ENCODE assay signal across 12 mouse cellular contexts in genomic region chr4:15435111-15435899, GRCm38 (mm10).
A peak's percentile ranks its signal among the peaks of the same experiment; 100 is the strongest.
DNase-seq lines count a peak whose midpoint lies in the region; ATAC-seq lines count a peak whose summit lies in the region.
"Had no signal": no experiment of that assay in that cellular context is flagged by ENCODE, and none has a peak within 500 bp of the region (broad histone marks: within the 10 kb centered on the region; RNA-seq: fewer than 3 reads in every experiment).

No protein-coding gene starts in this region.

- H3K27ac ChIP-seq in hindbrain, embryonic 12.5 days, result no peak overlapping the region
- H3K27ac ChIP-seq in neural tube, embryonic 12.5 days, result no peak overlapping the region

- no peak overlapping the region for H3K4me2 ChIP-seq in hindbrain, embryonic 12.5 days (replicated peaks)
- H3K4me2 ChIP-seq in neural tube, embryonic 12.5 days (replicated peaks), result no peak overlapping the region

- H3K4me3 ChIP-seq in hindbrain, embryonic 12.5 days, result no peak overlapping the region
- H3K4me3 ChIP-seq in neural tube, embryonic 12.5 days, result no peak overlapping the region

- ATAC-seq in hindbrain, embryonic 12.5 days (ENCODE audit: low FRiP score), result peak; percentile 87
- ATAC-seq in neural tube, embryonic 12.5 days (ENCODE audit: low FRiP score, low read depth), result peak; percentile 79

- 38% methylated on average over 5 of the region's 5 CpGs for WGBS in hindbrain, embryonic 12.5 days
- WGBS in neural tube, embryonic 12.5 days, result 35% methylated on average over 5 of the region's 5 CpGs

- H3K9ac ChIP-seq in hindbrain, embryonic 12.5 days, result no peak overlapping the region
- no peak overlapping the region for H3K9ac ChIP-seq in neural tube, embryonic 12.5 days

- no peaks in the 10 kb centered on the region for H3K36me3 ChIP-seq in hindbrain, embryonic 12.5 days
- H3K36me3 ChIP-seq in neural tube, embryonic 12.5 days, result no peaks in the 10 kb centered on the region
- H3K36me3 ChIP-seq: G1E had no signal

- no peaks in the 10 kb centered on the region for H3K9me3 ChIP-seq in hindbrain, embryonic 12.5 days (replicated peaks)
- H3K9me3 ChIP-seq in neural tube, embryonic 12.5 days, result no peaks in the 10 kb centered on the region
- H3K9me3 ChIP-seq: G1E had no signal

- H3K27me3 ChIP-seq in hindbrain, embryonic 12.5 days, result no peaks in the 10 kb centered on the region
- H3K27me3 ChIP-seq in neural tube, embryonic 12.5 days (replicated peaks), result no peaks in the 10 kb centered on the region

- peaks cover 2% of the 10 kb centered on the region; the same call in 1 of the 2 replicates for H3K4me1 ChIP-seq in hindbrain, embryonic 12.5 days
- no peaks in the 10 kb centered on the region for H3K4me1 ChIP-seq in neural tube, embryonic 12.5 days

- peak; percentile 28 for DNase-seq in layer of hippocampus, adult 9-11 months
- DNase-seq in layer of hippocampus, postnatal 10 days (ENCODE audit: low spot score in 2 of 2), result no peak
- peak; percentile 64 for DNase-seq in embryo, embryonic 11 days
- no peak for DNase-seq in heart, postnatal 4 days
- no peak for DNase-seq in thymus, postnatal 0 days (ENCODE audit: low spot score)
- DNase-seq in cerebellum, postnatal 36 days, result no peak
- DNase-seq: adrenal gland, adult 2 months; cerebellum, adult 8-10 months; lung, postnatal 10 days had no signal

Comparison
In these comparisons a context has a peak if more than half of its experiments do, and no peak if none do; other contexts are left out.
1. DNase-seq: peak in layer of hippocampus, adult 9-11 months (single experiment) and embryo, embryonic 11 days (single experiment); none in layer of hippocampus, postnatal 10 days (0 of 2), heart, postnatal 4 days (single experiment), thymus, postnatal 0 days (single experiment) and cerebellum, postnatal 36 days (0 of 2).